Mouse (Mus musculus) intestine, postnatal 0 days (tissue): ENCODE data around the gene Gm9964. TPM values are rescaled to one million over a fixed set of nuclear protein-coding genes. Genes with fewer than 3 reads are reported as not detected.

ENCODE experiments used
- ATAC-seq: fragments of 200-750 bp; cut with Nextera tagmentation; 2 replicates; pipeline ENCODE4 v1.8.0; 2017; ENCODE audit warnings: mild to moderate bottlenecking, moderate TSS enrichment, moderate library complexity
- H3K27ac ChIP-seq: fragments of 300-500 bp; sonication (generic); 2 replicates; pipeline ENCODE4 v1.5.1; 2014; ENCODE audit warnings: mild to moderate bottlenecking, low read depth, low read length, moderate library complexity
- H3K27me3 ChIP-seq: fragments of 300-500 bp; sonication (generic); replicated peaks from 2 replicates; pipeline ENCODE4 v1.6.1; 2014; ENCODE audit warnings: low read length, mixed read lengths; ENCODE audit not compliant: control insufficient read depth, insufficient read depth
- H3K36me3 ChIP-seq: fragments of 300-500 bp; sonication (generic); 2 replicates; pipeline ENCODE4 v1.6.1; 2014; ENCODE audit warnings: mild to moderate bottlenecking, moderate library complexity; ENCODE audit not compliant: control insufficient read depth, insufficient read depth
- H3K4me1 ChIP-seq: fragments of 300-500 bp; sonication (generic); replicated peaks from 2 replicates; pipeline ENCODE4 v1.6.1; 2014; ENCODE audit warnings: antibody characterized with exemption, low read length, mixed read lengths; ENCODE audit not compliant: control insufficient read depth, insufficient read depth
- H3K4me2 ChIP-seq: fragments of 300-500 bp; sonication (generic); replicated peaks from 2 replicates; pipeline ENCODE4 v1.6.1; 2014; ENCODE audit warnings: low read depth, mild to moderate bottlenecking, moderate library complexity
- H3K4me3 ChIP-seq: fragments of 300-500 bp; sonication (generic); 2 replicates; pipeline ENCODE4 v1.5.1; 2014; ENCODE audit warnings: low read depth, low read length
- H3K9ac ChIP-seq: fragments of 300-500 bp; sonication (generic); 2 replicates; pipeline ENCODE4 v1.6.1; 2014; ENCODE audit warnings: mild to moderate bottlenecking, low read depth, low read length
- H3K9me3 ChIP-seq: fragments of 300-500 bp; sonication (generic); 2 replicates; pipeline ENCODE4 v1.6.1; 2016; ENCODE audit warnings: mixed run types; ENCODE audit not compliant: control insufficient read depth
- CTCF ChIP-seq: sonication (generic); IDR thresholded peaks from 2 replicates; pipeline ENCODE4 v1.5.1; 2016; ENCODE audit warnings: low read depth, mild to moderate bottlenecking, control low read depth, antibody characterized with exemption, moderate library complexity
- WGBS: fragments of 180-500 bp; shearing (Covaris S2); extraction: QIAGEN DNeasy Blood & Tissue Kit; methylation state at CpG from one replicate; pipeline ENCODE4 v1.1.7; 2014; 5-methylcytosine and 5-hydroxymethylcytosine counted together
- polyA plus RNA-seq: library from polyadenylated mRNA; unstranded; fragments of >200 nt; fragmentation: Nextera tagmentation; extraction: Ambion mirVana; gene quantifications from 2 replicates; pipeline ENCODE4 v1.2.1, GENCODE M21; 2015

Gm9964 gene
- polyA plus RNA-seq, 1 experiment from 2014 or later, result not detected

GRCm38 (mm10) chr11:79335077-79335476, 38.4 kb upstream of the Gm9964 start:
- Histone ChIP-seq H3K4me2 (no peak overlapping the region), H3K27me3 (no peaks in the 10 kb centered on the region), H3K9ac (no peak overlapping the region), H3K4me1 (no peaks in the 10 kb centered on the region), H3K27ac (no peak overlapping the region), H3K4me3 (no peak overlapping the region), H3K36me3 (no peaks in the 10 kb centered on the region), H3K9me3 (no peaks in the 10 kb centered on the region)
- no peak for TF ChIP-seq CTCF
- 88% methylated on average over 6 of the region's 6 CpGs for WGBS
- no peak for ATAC-seq

- 93% methylated on average over 1 of the region's 1 CpGs for WGBS
- TF ChIP-seq CTCF, result no peak
- H3K9me3 ChIP-seq, result no peaks in the 10 kb centered on the region
- H3K9ac ChIP-seq, result no peak overlapping the region
- no peak overlapping the region for H3K27ac ChIP-seq
- no peak overlapping the region for H3K4me3 ChIP-seq
- ATAC-seq, result no peak
- no peak overlapping the region for H3K4me2 ChIP-seq
- H3K4me1 ChIP-seq, result no peaks in the 10 kb centered on the region
- no peaks in the 10 kb centered on the region for H3K27me3 ChIP-seq
- H3K36me3 ChIP-seq, result no peaks in the 10 kb centered on the region
These were observed 32.9 kb upstream of the Gm9964 start for GRCm38 (mm10) chr11:79329585-79329984.

GRCm38 (mm10) chr11:79328060-79328459, 31.4 kb upstream of the Gm9964 start:
- H3K9ac ChIP-seq, result no peak overlapping the region
- no peak overlapping the region for H3K4me3 ChIP-seq
- ATAC-seq, result no peak
- no peak overlapping the region for H3K4me2 ChIP-seq
- H3K27ac ChIP-seq, result no peak overlapping the region
- no peak for TF ChIP-seq CTCF
- no peaks in the 10 kb centered on the region for H3K4me1 ChIP-seq
- no peaks in the 10 kb centered on the region for H3K36me3 ChIP-seq
- 89% methylated on average over 4 of the region's 4 CpGs for WGBS
- no peaks in the 10 kb centered on the region for H3K27me3 ChIP-seq
- H3K9me3 ChIP-seq, result no peaks in the 10 kb centered on the region

- H3K9me3 ChIP-seq, result no peaks in the 10 kb centered on the region
- ATAC-seq, result no peak
- no peaks in the 10 kb centered on the region for H3K4me1 ChIP-seq
- no peaks in the 10 kb centered on the region for H3K36me3 ChIP-seq
- H3K27me3 ChIP-seq, result no peaks in the 10 kb centered on the region
- H3K4me3 ChIP-seq, result no peak overlapping the region
- no peak for TF ChIP-seq CTCF
- 15% methylated on average over 4 of the region's 4 CpGs for WGBS
- H3K9ac ChIP-seq, result no peak overlapping the region
- H3K4me2 ChIP-seq, result no peak overlapping the region
- H3K27ac ChIP-seq, result no peak overlapping the region
These were observed 30.4 kb upstream of the Gm9964 start for GRCm38 (mm10) chr11:79327106-79327505.

- no peak for TF ChIP-seq CTCF
- H3K4me2 ChIP-seq, result no peak overlapping the region
- no peak for ATAC-seq
- H3K27me3 ChIP-seq, result no peaks in the 10 kb centered on the region
- WGBS, result 76% methylated on average over 8 of the region's 8 CpGs
- H3K4me3 ChIP-seq, result no peak overlapping the region
- H3K4me1 ChIP-seq, result no peaks in the 10 kb centered on the region
- H3K9me3 ChIP-seq, result no peaks in the 10 kb centered on the region
- no peaks in the 10 kb centered on the region for H3K36me3 ChIP-seq
- H3K27ac ChIP-seq, result no peak overlapping the region
- H3K9ac ChIP-seq, result no peak overlapping the region
These were observed 29.0 kb upstream of the Gm9964 start for GRCm38 (mm10) chr11:79325663-79326062.

GRCm38 (mm10) chr11:79323985-79324685, 27.4 kb upstream of the Gm9964 start:
- no peak overlapping the region for H3K4me3 ChIP-seq
- H3K9me3 ChIP-seq, result no peaks in the 10 kb centered on the region
- H3K4me1 ChIP-seq, result no peaks in the 10 kb centered on the region
- 68% methylated on average over 12 of the region's 12 CpGs for WGBS
- TF ChIP-seq CTCF, result no peak
- H3K27ac ChIP-seq, result no peak overlapping the region
- no peak overlapping the region for H3K4me2 ChIP-seq
- ATAC-seq, result no peak
- H3K9ac ChIP-seq, result no peak overlapping the region
- no peaks in the 10 kb centered on the region for H3K27me3 ChIP-seq
- no peaks in the 10 kb centered on the region for H3K36me3 ChIP-seq
